Mouse (Mus musculus) liver, embryonic 13.5 days (tissue): ENCODE data around the gene Bik. TPM values are rescaled to one million over a fixed set of nuclear protein-coding genes. Genes with fewer than 3 reads are reported as not detected.
A peak's percentile ranks its signal among the peaks of the same experiment; 100 is the strongest.

ENCODE experiments used
- ATAC-seq: fragments of 200-750 bp; cut with Nextera tagmentation; 2 replicates; pipeline ENCODE4 v1.8.0; 2017; ENCODE audit warnings: low read depth, mild to moderate bottlenecking, moderate number of reproducible peaks, moderate library complexity
- DNase-seq: peaks from one replicate; pipeline ENCODE4 v3.0.0; 2022
- H3K27ac ChIP-seq: fragments of 300-500 bp; sonication (generic); 2 replicates; pipeline ENCODE4 v1.5.1; 2015; ENCODE audit warnings: moderate library complexity, mild to moderate bottlenecking, inconsistent platforms
- H3K27me3 ChIP-seq: fragments of 300-500 bp; sonication (generic); 2 replicates; pipeline ENCODE4 v1.6.1; 2015; ENCODE audit warnings: mild to moderate bottlenecking, inconsistent platforms
- H3K36me3 ChIP-seq: fragments of 300-500 bp; sonication (generic); 2 replicates; pipeline ENCODE4 v1.6.1; 2015; ENCODE audit warnings: mild to moderate bottlenecking, inconsistent platforms
- H3K4me1 ChIP-seq: fragments of 300-500 bp; sonication (generic); replicated peaks from 2 replicates; pipeline ENCODE4 v1.6.1; 2015; ENCODE audit warnings: inconsistent platforms
- H3K4me2 ChIP-seq: fragments of 300-500 bp; sonication (generic); 2 replicates; pipeline ENCODE4 v1.6.1; 2015; ENCODE audit warnings: inconsistent platforms, mild to moderate bottlenecking, moderate library complexity
- H3K4me3 ChIP-seq: fragments of 300-500 bp; sonication (generic); replicated peaks from 2 replicates; pipeline ENCODE4 v1.5.1; 2015; ENCODE audit warnings: mild to moderate bottlenecking, inconsistent platforms
- H3K9ac ChIP-seq: fragments of 300-500 bp; sonication (generic); 2 replicates; pipeline ENCODE4 v1.6.1; 2015; ENCODE audit warnings: mild to moderate bottlenecking, inconsistent platforms
- H3K9me3 ChIP-seq: fragments of 300-500 bp; sonication (generic); replicated peaks from 2 replicates; pipeline ENCODE4 v1.6.1; 2016; ENCODE audit warnings: inconsistent platforms
- WGBS: fragments of 180-500 bp; shearing (Covaris S2); methylation state at CpG from one replicate; pipeline ENCODE4 v1.1.7; 2015; ENCODE audit not compliant: insufficient replicate concordance; 5-methylcytosine and 5-hydroxymethylcytosine counted together
- polyA plus RNA-seq: library from polyadenylated mRNA; unstranded; fragments of >200 nt; fragmentation: Nextera tagmentation; extraction: Ambion mirVana; gene quantifications from 2 replicates; pipeline ENCODE4 v1.2.1, GENCODE M21; 2015

The Bik gene
- polyA plus RNA-seq, 1 experiment from 2014 or later, result 1.5 TPM

- Histone ChIP-seq H3K9me3 (no peaks in the 10 kb centered on the region), H3K4me3 (no peak overlapping the region), H3K4me1 (peaks cover 63% of the 10 kb centered on the region), H3K36me3 (peaks cover 23% of the 10 kb centered on the region), H3K27me3 (no peaks in the 10 kb centered on the region), H3K27ac (peak overlapping the region; percentile 2; the same call in 1 of the 2 replicates), H3K4me2 (no peak overlapping the region), H3K9ac (no peak overlapping the region; the same call in 1 of the 2 replicates)
- no peak for ATAC-seq
- WGBS, result 92% methylated on average over 5 of the region's 5 CpGs
- DNase-seq, result no peak
These were observed 41.9 kb downstream of the Bik start for GRCm38 (mm10) chr15:83568544-83568943.

DNA sequence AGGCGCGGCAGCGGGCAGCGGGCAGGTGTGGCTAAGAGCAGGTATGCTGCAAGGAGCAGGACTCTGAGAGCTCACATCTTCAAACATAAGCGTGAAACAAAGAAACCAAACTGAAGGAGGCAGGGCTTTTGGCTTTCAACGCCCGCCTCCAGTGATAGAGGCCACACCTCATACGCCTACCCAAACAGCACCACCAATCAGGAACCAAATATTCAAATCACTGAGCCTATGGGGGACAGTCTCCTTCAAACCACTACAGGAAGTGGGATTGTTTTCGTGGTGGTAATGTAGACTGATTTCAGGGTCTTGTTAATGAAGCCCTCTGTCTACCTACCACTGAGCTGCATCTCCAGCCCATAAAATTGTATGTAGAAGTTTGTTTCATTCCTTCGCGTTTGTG, 43.0 kb downstream of the Bik start:
- peaks cover 34% of the 10 kb centered on the region for H3K36me3 ChIP-seq
- 52% methylated on average over 11 of the region's 11 CpGs for WGBS
- H3K9ac ChIP-seq, result no peak overlapping the region
- no peak for DNase-seq
- H3K9me3 ChIP-seq, result no peaks in the 10 kb centered on the region
- ATAC-seq, result no peak
- no peak overlapping the region for H3K4me2 ChIP-seq
- H3K4me1 ChIP-seq, result peaks cover 55% of the 10 kb centered on the region
- H3K4me3 ChIP-seq, result no peak overlapping the region
- H3K27me3 ChIP-seq, result no peaks in the 10 kb centered on the region
- H3K27ac ChIP-seq, result no peak overlapping the region; the same call in 1 of the 2 replicates

DNA sequence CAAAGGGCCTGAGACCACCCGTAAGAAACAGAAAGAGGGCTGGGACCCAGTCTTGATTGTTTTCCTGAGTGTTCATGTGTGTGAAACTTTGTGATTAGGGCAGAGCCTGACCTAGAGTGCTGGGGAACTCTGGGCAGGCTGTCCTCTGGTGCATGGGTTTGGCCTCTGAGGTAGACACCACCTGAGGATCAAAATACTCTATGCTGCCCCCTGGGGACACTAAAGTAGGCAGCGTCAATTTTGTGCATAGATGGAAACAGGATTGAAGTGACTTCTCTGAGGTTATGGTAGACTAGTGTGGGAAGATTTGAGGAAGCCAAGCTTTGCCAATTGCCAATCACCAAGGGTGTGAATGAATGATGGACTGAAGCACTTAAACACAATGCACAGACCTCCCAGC, 44.0 kb downstream of the Bik start:
- peaks cover 45% of the 10 kb centered on the region for H3K4me1 ChIP-seq
- WGBS, result 57% methylated on average over 2 of the region's 2 CpGs

DNA sequence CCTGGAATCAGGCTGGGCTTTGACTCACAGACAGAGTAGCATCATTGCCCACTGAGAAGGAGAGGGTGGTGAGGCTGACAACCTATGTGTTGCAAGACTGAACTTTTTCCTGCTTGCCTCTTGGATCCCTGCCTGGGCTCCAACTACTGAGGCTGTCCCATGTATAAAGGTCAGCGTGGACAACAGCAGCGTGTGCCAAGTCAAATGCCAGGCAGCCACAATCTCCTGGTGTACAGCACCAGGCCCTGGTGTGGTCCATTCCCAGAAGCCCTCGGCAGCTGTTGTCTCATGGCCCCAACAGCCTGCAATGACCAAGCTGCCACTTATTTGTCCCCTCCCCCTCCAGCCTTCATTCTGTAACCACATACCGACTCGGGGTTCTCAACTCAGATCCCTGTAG, 45.0 kb downstream of the Bik start:
- no peaks in the 10 kb centered on the region for H3K27me3 ChIP-seq
- peaks cover 54% of the 10 kb centered on the region for H3K36me3 ChIP-seq
- H3K27ac ChIP-seq, result no peak overlapping the region; the same call in 1 of the 2 replicates
- H3K9ac ChIP-seq, result no peak overlapping the region
- ATAC-seq (no peak), DNase-seq (no peak)
- no peaks in the 10 kb centered on the region for H3K9me3 ChIP-seq
- no peak overlapping the region for H3K4me2 ChIP-seq
- H3K4me3 ChIP-seq, result no peak overlapping the region
- 77% methylated on average over 5 of the region's 5 CpGs for WGBS
- H3K4me1 ChIP-seq, result peaks cover 36% of the 10 kb centered on the region

More for the DNA sequence above, 44.0 kb downstream of the Bik start:
- no peak overlapping the region for H3K4me2 ChIP-seq
- H3K27me3 ChIP-seq, result no peaks in the 10 kb centered on the region
- H3K36me3 ChIP-seq, result peaks cover 44% of the 10 kb centered on the region
- no peaks in the 10 kb centered on the region for H3K9me3 ChIP-seq
- DNase-seq (no peak), ATAC-seq (no peak)
- no peak overlapping the region; the same call in 1 of the 2 replicates for H3K27ac ChIP-seq
- H3K9ac ChIP-seq, result no peak overlapping the region
- H3K4me3 ChIP-seq, result no peak overlapping the region

DNA sequence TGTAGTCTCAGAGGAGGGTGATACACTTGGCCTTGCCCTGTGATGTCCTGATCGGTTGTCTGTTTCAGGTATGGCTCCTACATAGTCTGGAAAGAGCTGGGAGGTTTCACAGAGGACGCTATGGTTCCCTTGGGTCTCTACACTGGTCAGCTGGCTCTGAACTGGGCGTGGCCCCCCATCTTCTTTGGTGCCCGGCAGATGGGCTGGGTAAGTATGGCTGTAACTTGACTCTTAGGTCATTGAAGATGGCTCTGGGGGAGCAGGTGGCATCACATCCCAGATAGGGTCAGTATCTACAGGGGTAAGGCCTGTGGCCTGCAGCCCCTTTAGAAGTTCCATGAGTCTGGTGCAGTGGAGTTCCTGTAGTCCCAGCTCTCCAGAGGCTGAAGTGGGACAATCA, 45.5 kb downstream of the Bik start:
- H3K27ac ChIP-seq, result no peak overlapping the region
- H3K4me2 ChIP-seq, result no peak overlapping the region
- 72% methylated on average over 4 of the region's 4 CpGs for WGBS
- no peak overlapping the region for H3K9ac ChIP-seq
- H3K4me1 ChIP-seq, result peaks cover 32% of the 10 kb centered on the region
- ATAC-seq (no peak), DNase-seq (no peak)
- peaks cover 59% of the 10 kb centered on the region for H3K36me3 ChIP-seq
- H3K4me3 ChIP-seq, result no peak overlapping the region
- no peaks in the 10 kb centered on the region for H3K27me3 ChIP-seq
- no peaks in the 10 kb centered on the region for H3K9me3 ChIP-seq

DNA sequence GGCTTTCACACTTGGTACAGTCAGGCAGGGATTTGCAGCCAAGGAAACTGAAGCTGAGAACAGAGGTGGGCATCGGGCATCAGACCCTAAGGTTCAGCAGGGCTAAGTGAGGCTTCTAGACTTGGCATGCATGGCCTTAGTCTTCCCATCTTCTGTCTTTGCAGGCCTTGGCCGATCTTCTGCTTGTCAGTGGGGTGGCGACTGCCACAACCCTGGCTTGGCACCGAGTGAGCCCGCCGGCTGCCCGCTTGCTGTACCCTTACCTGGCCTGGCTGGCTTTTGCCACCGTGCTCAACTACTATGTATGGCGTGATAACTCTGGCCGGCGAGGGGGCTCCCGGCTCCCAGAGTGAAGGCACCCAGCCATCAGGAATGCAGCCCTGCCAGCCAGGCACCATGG, 46.9 kb downstream of the Bik start:
- Histone ChIP-seq H3K4me1 (peaks cover 17% of the 10 kb centered on the region), H3K27me3 (no peaks in the 10 kb centered on the region), H3K36me3 (peaks cover 73% of the 10 kb centered on the region), H3K4me3 (no peak overlapping the region), H3K27ac (peak overlapping the region; percentile 18; the same call in 1 of the 2 replicates), H3K4me2 (no peak overlapping the region), H3K9me3 (no peaks in the 10 kb centered on the region), H3K9ac (no peak overlapping the region)
- no peak for DNase-seq
- WGBS, result 93% methylated on average over 12 of the region's 12 CpGs
- no peak for ATAC-seq

GRCm38 (mm10) chr15:83574731-83575351, 48.2 kb downstream of the Bik start:
- Histone ChIP-seq H3K4me1 (peaks cover 6% of the 10 kb centered on the region), H3K9ac (no peak overlapping the region), H3K36me3 (peaks cover 86% of the 10 kb centered on the region), H3K4me3 (no peak overlapping the region), H3K27ac (peak overlapping the region; percentile 39; the same call in 1 of the 2 replicates), H3K4me2 (no peak overlapping the region), H3K27me3 (no peaks in the 10 kb centered on the region), H3K9me3 (no peaks in the 10 kb centered on the region)
- WGBS, result 75% methylated on average over 6 of the region's 6 CpGs
- no peak for DNase-seq
- no peak for ATAC-seq

DNA sequence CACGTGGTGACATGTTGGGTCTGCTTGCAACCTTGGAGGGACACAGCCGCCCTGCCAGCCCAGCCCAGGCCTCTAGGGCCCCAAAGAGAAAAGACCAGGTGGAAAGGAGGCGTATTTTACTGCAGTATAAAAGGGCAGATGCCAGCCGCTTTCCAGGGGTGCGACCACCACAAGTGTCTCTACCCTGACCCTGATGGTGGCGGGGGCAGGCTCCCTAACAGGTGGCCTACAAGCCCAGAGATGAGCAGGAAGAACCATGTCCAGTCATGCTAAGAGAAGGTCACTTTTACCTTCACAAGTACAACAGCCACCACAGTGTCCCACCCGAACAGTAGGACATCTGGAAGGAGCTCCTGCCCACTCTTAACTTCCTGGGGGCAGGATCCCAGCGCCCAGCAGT, 48.9 kb downstream of the Bik start:
- no peak overlapping the region for H3K27ac ChIP-seq
- no peak overlapping the region for H3K4me3 ChIP-seq
- no peak for ATAC-seq
- DNase-seq, result no peak
- H3K4me1 ChIP-seq, result peaks cover under 1% of the 10 kb centered on the region; the same call in 1 of the 2 replicates
- H3K9me3 ChIP-seq, result no peaks in the 10 kb centered on the region
- no peaks in the 10 kb centered on the region for H3K27me3 ChIP-seq
- H3K9ac ChIP-seq, result no peak overlapping the region
- WGBS, result 89% methylated on average over 8 of the region's 8 CpGs
- H3K4me2 ChIP-seq, result no peak overlapping the region
- H3K36me3 ChIP-seq, result peaks cover 93% of the 10 kb centered on the region

GRCm38 (mm10) chr15:83576651-83577050, 50.0 kb downstream of the Bik start:
- Histone ChIP-seq H3K36me3 (peaks cover 95% of the 10 kb centered on the region), H3K4me2 (no peak overlapping the region), H3K27me3 (no peaks in the 10 kb centered on the region), H3K9me3 (no peaks in the 10 kb centered on the region), H3K9ac (no peak overlapping the region), H3K4me3 (no peak overlapping the region), H3K4me1 (no peaks in the 10 kb centered on the region; the same call in 1 of the 2 replicates), H3K27ac (no peak overlapping the region)
- DNase-seq, result no peak
- ATAC-seq, result no peak
- WGBS, result 87% methylated on average over 9 of the region's 9 CpGs

DNA sequence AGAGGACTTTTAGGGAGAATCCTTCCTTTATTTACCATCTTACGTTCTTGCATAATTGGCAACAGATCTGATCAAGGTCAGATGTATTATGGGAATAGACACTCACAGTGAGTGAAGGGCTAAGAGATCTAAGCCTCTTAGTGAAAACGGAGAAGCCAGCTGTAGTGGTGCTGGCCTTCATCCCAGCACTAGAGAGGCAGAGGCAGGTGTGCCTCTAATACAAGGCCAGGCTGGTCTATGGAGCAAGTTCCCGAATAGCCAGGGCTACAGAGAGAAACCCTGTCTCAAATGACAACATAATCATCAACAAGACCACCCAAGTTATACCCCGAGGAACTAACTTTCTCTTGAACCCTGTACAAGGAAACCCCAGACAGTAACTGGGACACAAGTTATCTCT, 56.3 kb downstream of the Bik start:
- Histone ChIP-seq H3K4me1 (peaks cover 26% of the 10 kb centered on the region), H3K9ac (0 out of 2 replicates have a peak overlapping the region, but pooled peaks have one; percentile 61), H3K4me2 (no peak overlapping the region), H3K4me3 (no peak overlapping the region), H3K27ac (peak overlapping the region; percentile 78), H3K9me3 (peaks cover 13% of the 10 kb centered on the region), H3K27me3 (no peaks in the 10 kb centered on the region), H3K36me3 (peaks cover 100% of the 10 kb centered on the region)
- DNase-seq (no peak), ATAC-seq (no peak)
- 86% methylated on average over 4 of the region's 4 CpGs for WGBS

DNA sequence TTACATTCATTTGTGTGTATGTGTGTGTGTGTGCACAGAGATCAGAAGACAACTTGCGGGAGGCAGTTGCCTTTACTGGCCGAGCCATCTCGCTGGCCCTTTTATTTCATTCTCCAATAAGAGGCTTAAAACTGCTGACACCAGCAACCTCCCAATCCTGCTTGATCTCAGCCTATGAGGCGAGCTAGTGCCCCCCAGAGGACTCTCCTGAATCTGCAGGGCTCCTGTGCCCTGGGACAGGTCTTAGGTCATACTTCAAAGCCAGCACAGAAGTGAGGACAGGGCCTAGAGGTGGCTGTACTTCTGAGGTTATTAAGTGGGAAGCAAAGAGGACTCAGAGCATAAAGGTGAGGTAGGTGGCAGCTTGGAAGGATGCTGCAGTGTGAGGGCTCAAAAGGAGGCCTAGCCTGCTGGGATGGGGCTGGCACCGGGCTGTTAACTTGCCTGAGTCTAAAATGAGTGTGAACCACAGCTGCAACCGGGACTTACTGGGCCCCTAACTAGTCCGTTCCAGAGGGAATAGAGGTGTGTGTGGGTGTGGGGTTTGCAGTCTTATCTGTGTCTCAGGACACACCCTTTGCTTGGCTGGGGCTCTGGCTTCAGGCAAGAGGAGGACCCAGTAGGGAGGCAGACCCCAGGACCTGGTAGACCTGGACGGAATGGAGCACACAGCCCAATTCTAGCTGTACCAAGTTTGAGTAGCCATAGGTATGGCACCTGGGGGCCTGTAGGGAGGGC, 56.9 kb downstream of the Bik start:
- Histone ChIP-seq H3K4me1 (peaks cover 26% of the 10 kb centered on the region), H3K4me3 (peak overlapping the region; percentile 25), H3K4me2 (peak overlapping the region; percentile 56), H3K36me3 (peaks cover 100% of the 10 kb centered on the region), H3K9me3 (peaks cover 13% of the 10 kb centered on the region), H3K27ac (peak overlapping the region; percentile 78), H3K9ac (peak overlapping the region; percentile 61), H3K27me3 (no peaks in the 10 kb centered on the region)
- 53% methylated on average over 8 of the region's 8 CpGs for WGBS
- peak; percentile 57 for DNase-seq
- ATAC-seq, result peak; percentile 86
